Mouse (Mus musculus) embryonic facial prominence, embryonic 15.5 days (tissue): ENCODE measurements at regions not wholly inside any gene's neighbourhood (a gene's known extent, or its start where the extent isn't known, plus 50 kb on each side); places are given as distances from the start of the nearest gene placed in this dataset.

Source experiments
- ATAC-seq: fragments of 200-750 bp; cut with Nextera tagmentation; 2 replicates; pipeline ENCODE4 v1.8.0; 2017; ENCODE audit warnings: low read depth, moderate TSS enrichment; ENCODE audit not compliant: insufficient number of reproducible peaks, low FRiP score, low TSS enrichment
- H3K27ac ChIP-seq: fragments of 300-500 bp; sonication (generic); replicated peaks from 2 replicates; pipeline ENCODE4 v1.5.1; 2015; ENCODE audit warnings: mild to moderate bottlenecking, inconsistent platforms
- H3K27me3 ChIP-seq: fragments of 300-500 bp; sonication (generic); 2 replicates; pipeline ENCODE4 v1.6.1; 2015; ENCODE audit warnings: inconsistent platforms
- H3K36me3 ChIP-seq: fragments of 300-500 bp; sonication (generic); 2 replicates; pipeline ENCODE4 v1.6.1; 2015; ENCODE audit warnings: mild to moderate bottlenecking, inconsistent platforms
- H3K4me1 ChIP-seq: fragments of 300-500 bp; sonication (generic); 2 replicates; pipeline ENCODE4 v1.6.1; 2015; ENCODE audit warnings: inconsistent platforms
- H3K4me2 ChIP-seq: fragments of 300-500 bp; sonication (generic); replicated peaks from 2 replicates; pipeline ENCODE4 v1.6.1; 2015; ENCODE audit warnings: mild to moderate bottlenecking, inconsistent platforms
- H3K4me3 ChIP-seq: fragments of 300-500 bp; sonication (generic); replicated peaks from 2 replicates; pipeline ENCODE4 v1.5.1; 2015; ENCODE audit warnings: mild to moderate bottlenecking, inconsistent platforms
- H3K9ac ChIP-seq: fragments of 300-500 bp; sonication (generic); 2 replicates; pipeline ENCODE4 v1.6.1; 2015; ENCODE audit warnings: inconsistent platforms
- H3K9me3 ChIP-seq: fragments of 300-500 bp; sonication (generic); replicated peaks from 2 replicates; pipeline ENCODE4 v1.6.1; 2016; ENCODE audit warnings: inconsistent platforms
- WGBS: fragments of 180-500 bp; shearing (Covaris S2); methylation state at CpG from one replicate; pipeline ENCODE4 v1.1.7; 2015; 5-methylcytosine and 5-hydroxymethylcytosine counted together

GRCm38 (mm10) chr10:117896911-117897643, 51.2 kb upstream of the Rap1b start:
- Histone ChIP-seq H3K4me3 (no peak overlapping the region), H3K27ac (no peak overlapping the region), H3K4me2 (no peak overlapping the region), H3K36me3 (no peaks in the 10 kb centered on the region), H3K9ac (no peak overlapping the region), H3K9me3 (no peaks in the 10 kb centered on the region), H3K4me1 (0 out of 2 replicates have a peak, but pooled peaks cover 6% of the 10 kb centered on the region), H3K27me3 (no peaks in the 10 kb centered on the region)
- ATAC-seq, result no peak
- WGBS, result 56% methylated on average over 12 of the region's 12 CpGs

- H3K27ac ChIP-seq, result no peak overlapping the region
- H3K4me2 ChIP-seq, result no peak overlapping the region
- 0 out of 2 replicates have a peak, but pooled peaks cover 6% of the 10 kb centered on the region for H3K4me1 ChIP-seq
- H3K4me3 ChIP-seq, result no peak overlapping the region
- no peaks in the 10 kb centered on the region for H3K9me3 ChIP-seq
- H3K9ac ChIP-seq, result no peak overlapping the region
- ATAC-seq, result no peak
- 78% methylated on average over 5 of the region's 5 CpGs for whole genome bisulfite sequencing
- H3K27me3 ChIP-seq, result no peaks in the 10 kb centered on the region
- no peaks in the 10 kb centered on the region for H3K36me3 ChIP-seq
Observed at GRCm38 (mm10) chr10:117897766-117898165, 51.9 kb upstream of the Rap1b start.

DNA sequence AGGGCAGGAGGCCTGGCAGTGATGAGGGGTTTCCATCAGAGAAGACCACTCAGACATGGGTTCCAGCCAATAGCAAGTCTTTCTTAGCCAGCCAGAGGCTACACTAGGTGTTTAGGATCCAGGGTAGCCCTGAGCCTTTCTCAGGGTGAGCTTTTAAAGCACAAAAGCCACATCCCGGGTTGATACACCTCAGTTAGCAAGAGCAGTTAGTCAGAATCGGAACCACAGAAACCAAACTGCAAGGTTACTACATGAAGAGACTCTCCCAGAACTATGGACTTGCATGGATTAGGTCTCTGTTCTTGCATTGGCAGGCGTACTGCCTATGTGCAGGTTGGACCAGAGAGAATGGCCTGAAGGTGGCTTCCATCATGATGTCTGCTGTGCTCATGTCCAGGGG, 52.6 kb upstream of the Rap1b start:
- Histone ChIP-seq H3K4me1 (0 out of 2 replicates have a peak, but pooled peaks cover 6% of the 10 kb centered on the region), H3K9ac (no peak overlapping the region), H3K4me2 (no peak overlapping the region), H3K9me3 (no peaks in the 10 kb centered on the region), H3K27me3 (no peaks in the 10 kb centered on the region), H3K4me3 (no peak overlapping the region), H3K27ac (no peak overlapping the region), H3K36me3 (no peaks in the 10 kb centered on the region)
- no peak for ATAC-seq
- WGBS, result 87% methylated on average over 3 of the region's 3 CpGs

- Histone ChIP-seq H3K36me3 (no peaks in the 10 kb centered on the region), H3K27ac (no peak overlapping the region), H3K9ac (no peak overlapping the region), H3K4me1 (0 out of 2 replicates have a peak, but pooled peaks cover 6% of the 10 kb centered on the region), H3K4me3 (no peak overlapping the region), H3K9me3 (no peaks in the 10 kb centered on the region), H3K27me3 (no peaks in the 10 kb centered on the region), H3K4me2 (no peak overlapping the region)
- no peak for ATAC-seq
- 52% methylated on average over 13 of the region's 13 CpGs for WGBS
Observed at GRCm38 (mm10) chr10:117899410-117899935, 53.6 kb upstream of the Rap1b start.

DNA sequence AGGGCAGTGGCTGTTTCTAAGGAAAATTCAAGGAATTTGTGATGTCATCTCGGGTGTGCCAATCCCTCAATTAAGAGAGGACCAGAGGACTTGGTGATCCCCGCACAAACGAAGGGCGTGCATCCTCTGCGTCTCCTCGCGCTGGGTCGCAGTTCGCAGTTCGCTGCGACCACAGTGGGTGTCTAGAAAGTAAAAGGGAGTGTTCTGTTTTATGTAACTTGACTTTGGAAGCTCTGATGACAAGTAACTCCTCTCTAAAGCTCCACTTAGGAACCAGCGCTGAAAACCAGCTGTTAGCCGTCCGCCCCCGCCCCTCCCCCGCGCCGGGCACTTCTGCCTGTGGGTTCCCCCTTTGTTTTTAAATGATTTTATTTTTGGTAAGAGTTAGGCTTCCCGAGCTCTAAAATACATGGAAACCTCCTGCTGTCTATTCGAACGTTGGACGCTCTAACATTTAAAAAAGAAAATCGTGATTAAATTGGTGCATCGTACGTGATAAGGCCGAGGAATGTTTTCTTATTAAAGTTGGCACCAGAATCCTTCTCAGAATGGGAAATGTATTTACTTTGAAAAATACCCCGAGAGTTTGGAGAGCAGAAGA, 59.9 kb upstream of the Rap1b start:
- H3K27ac ChIP-seq, result peak overlapping the region; percentile 82
- peak overlapping the region; percentile 43 for H3K4me3 ChIP-seq
- H3K36me3 ChIP-seq, result no peaks in the 10 kb centered on the region
- peak overlapping the region; percentile 31; the same call in 1 of the 2 replicates for H3K9ac ChIP-seq
- peak overlapping the region; percentile 69 for H3K4me2 ChIP-seq
- 9% methylated on average over 27 of the region's 27 CpGs for WGBS
- H3K27me3 ChIP-seq, result no peaks in the 10 kb centered on the region
- H3K9me3 ChIP-seq, result no peaks in the 10 kb centered on the region
- ATAC-seq, result peak; percentile 36; the same call in 1 of the 2 replicates
- H3K4me1 ChIP-seq, result peaks cover 10% of the 10 kb centered on the region

DNA sequence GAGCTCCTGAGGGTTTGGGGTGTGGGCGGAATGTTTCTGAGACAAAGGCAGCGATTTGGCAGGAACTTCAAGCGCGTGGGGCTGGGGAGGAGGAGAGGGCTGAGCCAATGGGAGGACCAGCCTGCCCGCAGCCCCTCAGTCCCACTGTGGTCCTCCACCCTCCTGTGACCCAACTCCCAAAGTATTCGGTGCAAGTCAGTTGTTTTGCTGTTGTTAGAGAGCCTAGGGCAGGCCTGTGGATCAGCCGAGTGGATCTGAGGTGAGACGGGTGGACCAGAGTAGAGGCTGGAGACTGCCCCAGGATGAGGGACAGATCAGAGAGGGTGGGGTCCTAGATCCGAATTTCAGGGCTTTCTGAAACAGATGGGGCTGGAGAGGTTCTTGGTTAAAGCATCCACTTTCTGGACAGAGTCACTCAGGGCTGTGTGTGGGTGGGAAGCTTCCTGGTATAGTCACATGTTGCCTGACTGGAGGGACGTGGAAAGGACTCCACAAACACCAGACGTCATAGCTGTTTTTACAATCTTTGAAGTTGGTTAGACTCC, 60.5 kb upstream of the Rap1b start:
- Histone ChIP-seq H3K4me1 (peaks cover 10% of the 10 kb centered on the region), H3K9ac (peak overlapping the region; percentile 31; the same call in 1 of the 2 replicates), H3K27ac (peak overlapping the region; percentile 82), H3K4me3 (peak overlapping the region; percentile 43), H3K4me2 (peak overlapping the region; percentile 69), H3K9me3 (no peaks in the 10 kb centered on the region), H3K36me3 (no peaks in the 10 kb centered on the region), H3K27me3 (no peaks in the 10 kb centered on the region)
- ATAC-seq, result peak; percentile 88
- WGBS, result 4% methylated on average over 11 of the region's 11 CpGs

DNA sequence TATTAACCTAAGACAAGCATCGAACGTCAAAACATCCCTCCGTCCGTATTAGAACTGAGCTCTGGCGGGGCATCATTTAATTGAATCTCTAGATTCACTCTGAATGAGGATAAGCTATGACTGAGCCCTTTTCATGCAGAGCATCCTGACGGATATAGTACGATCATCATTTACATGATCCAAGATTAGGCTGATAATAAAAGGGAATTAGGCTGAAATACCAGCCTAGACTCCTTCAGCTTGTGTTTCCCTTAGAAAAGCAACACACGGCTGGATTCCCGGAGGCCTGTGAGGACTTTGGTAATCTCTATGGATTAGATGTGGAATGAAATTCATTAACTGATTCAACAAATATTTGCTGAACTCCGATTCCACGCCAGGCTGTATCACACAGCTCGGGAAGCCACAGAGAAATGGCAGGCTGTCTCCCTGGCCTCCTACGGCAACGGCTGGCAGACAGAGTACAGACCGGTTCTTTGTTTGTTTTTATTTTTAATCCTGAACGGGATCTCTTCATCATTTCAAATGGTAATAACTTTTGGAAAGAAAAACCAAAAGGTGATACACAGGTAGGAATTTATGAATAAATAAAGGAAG, 62.3 kb upstream of the Rap1b start:
- Histone ChIP-seq H3K4me1 (peaks cover 10% of the 10 kb centered on the region), H3K4me3 (no peak overlapping the region), H3K9me3 (no peaks in the 10 kb centered on the region), H3K4me2 (no peak overlapping the region), H3K9ac (no peak overlapping the region), H3K27me3 (no peaks in the 10 kb centered on the region), H3K27ac (no peak overlapping the region), H3K36me3 (no peaks in the 10 kb centered on the region)
- ATAC-seq, result no peak
- WGBS, result 56% methylated on average over 16 of the region's 16 CpGs

- no peak overlapping the region for H3K4me3 ChIP-seq
- no peak for ATAC-seq
- no peak overlapping the region for H3K27ac ChIP-seq
- WGBS, result 84% methylated on average over 4 of the region's 4 CpGs
- no peaks in the 10 kb centered on the region for H3K9me3 ChIP-seq
- H3K36me3 ChIP-seq, result no peaks in the 10 kb centered on the region
- no peaks in the 10 kb centered on the region for H3K27me3 ChIP-seq
- no peak overlapping the region for H3K4me2 ChIP-seq
- peaks cover 10% of the 10 kb centered on the region for H3K4me1 ChIP-seq
- no peak overlapping the region for H3K9ac ChIP-seq
Observed at GRCm38 (mm10) chr10:117909155-117909554, 63.3 kb upstream of the Rap1b start.

DNA sequence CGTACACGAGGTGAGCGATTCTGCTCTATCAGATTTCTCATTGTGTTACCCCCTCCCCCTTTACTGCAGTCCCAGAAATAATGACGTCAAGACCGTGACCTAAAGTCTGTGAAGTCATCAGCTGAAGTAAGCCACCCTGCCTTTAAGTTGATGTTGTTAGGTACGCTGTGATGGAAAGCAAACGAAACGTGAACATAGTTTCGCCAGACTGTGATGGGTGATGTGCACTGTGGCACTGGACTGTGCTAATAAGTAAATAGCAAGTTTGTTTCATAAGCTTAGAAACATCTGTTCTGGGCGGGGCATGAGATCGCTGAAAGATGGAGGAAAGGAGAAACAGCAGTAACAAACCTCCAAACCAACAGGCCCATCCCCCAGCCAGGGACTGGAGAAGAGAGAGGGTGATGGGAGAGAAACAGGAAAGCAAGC, 64.0 kb upstream of the Rap1b start:
- Histone ChIP-seq H3K27me3 (no peaks in the 10 kb centered on the region), H3K4me1 (peaks cover 10% of the 10 kb centered on the region), H3K4me3 (no peak overlapping the region), H3K9ac (no peak overlapping the region), H3K9me3 (no peaks in the 10 kb centered on the region), H3K27ac (no peak overlapping the region), H3K4me2 (no peak overlapping the region), H3K36me3 (no peaks in the 10 kb centered on the region)
- no peak for ATAC-seq
- 40% methylated on average over 11 of the region's 11 CpGs for WGBS

- H3K9ac ChIP-seq, result no peak overlapping the region
- no peaks in the 10 kb centered on the region for H3K27me3 ChIP-seq
- no peaks in the 10 kb centered on the region for H3K36me3 ChIP-seq
- H3K27ac ChIP-seq, result no peak overlapping the region
- no peak overlapping the region for H3K4me3 ChIP-seq
- no peaks in the 10 kb centered on the region for H3K9me3 ChIP-seq
- H3K4me2 ChIP-seq, result no peak overlapping the region
- 82% methylated on average over 7 of the region's 7 CpGs for WGBS
- no peak for ATAC-seq
- H3K4me1 ChIP-seq, result peaks cover 8% of the 10 kb centered on the region
Observed at GRCm38 (mm10) chr10:117910426-117910825, 64.6 kb upstream of the Rap1b start.
